Mouse (Mus musculus) brain, adult 2 months (tissue): ENCODE measurements around the gene Cd33.

ENCODE experiments used
- DNase-seq: peaks from one replicate; pipeline ENCODE4 v3.0.0; 2011; ENCODE audit warnings: low read depth, low spot score

Gene Cd33

DNA sequence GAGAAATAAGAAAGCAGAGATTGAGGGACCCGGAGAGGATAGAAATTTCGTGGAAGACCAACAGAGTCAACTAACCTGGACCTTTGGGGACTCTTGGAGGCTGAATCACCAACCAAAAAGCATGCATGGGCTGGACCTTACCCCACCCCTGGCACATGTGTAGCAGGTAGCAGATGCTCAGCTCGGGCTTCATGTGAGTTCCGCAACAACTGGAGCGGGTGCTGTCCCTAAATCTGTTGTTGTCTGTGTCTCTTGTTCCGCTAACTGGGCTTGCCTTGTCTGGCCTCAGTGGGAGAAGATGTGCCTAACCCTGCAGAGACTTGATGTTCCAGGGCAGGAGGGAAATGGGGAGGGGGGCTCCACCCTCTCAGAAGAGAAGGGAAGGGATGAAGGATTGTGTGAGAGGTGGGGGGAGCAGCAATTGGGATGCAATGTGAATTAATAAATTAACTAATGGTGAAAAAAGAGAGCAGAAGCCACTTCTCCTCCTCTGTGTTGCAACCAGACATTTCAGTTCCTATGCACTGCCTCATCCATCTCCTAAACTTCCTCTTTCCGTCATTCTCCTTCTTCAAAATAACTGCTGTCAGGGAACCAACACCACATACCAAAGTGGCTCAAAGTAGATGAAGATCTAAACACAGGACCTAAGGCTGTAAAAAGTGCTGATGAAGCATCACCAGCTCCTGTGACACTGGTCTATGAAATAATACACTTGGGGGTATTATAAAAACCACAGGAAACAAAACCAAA is at the start of gene Cd33:
Cd33 (minus strand) TSS at position 204 of the 753 bp plus-strand sequence.
- peak; percentile 20 for DNase-seq

DNA sequence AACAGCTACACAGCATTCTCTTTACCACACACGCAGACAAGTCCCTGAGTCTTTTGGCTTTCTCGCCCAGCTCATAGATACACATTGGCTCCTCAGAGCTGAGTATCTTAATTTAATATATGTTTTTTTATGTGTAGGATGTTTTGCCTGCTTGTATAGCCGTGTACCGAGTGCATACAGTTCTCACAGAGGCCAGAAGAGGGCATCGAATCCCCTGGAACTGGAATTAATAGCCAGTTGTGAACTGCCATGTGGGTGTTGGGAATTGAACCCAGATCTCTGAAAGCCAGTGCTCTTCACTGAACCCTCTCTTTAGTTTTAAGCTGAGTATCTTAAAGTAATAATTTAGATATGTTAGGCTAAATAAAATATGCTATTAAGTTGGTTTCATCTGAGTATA is 40.6 kb upstream of the Cd33 start:
- no peak for DNase-seq

DNA sequence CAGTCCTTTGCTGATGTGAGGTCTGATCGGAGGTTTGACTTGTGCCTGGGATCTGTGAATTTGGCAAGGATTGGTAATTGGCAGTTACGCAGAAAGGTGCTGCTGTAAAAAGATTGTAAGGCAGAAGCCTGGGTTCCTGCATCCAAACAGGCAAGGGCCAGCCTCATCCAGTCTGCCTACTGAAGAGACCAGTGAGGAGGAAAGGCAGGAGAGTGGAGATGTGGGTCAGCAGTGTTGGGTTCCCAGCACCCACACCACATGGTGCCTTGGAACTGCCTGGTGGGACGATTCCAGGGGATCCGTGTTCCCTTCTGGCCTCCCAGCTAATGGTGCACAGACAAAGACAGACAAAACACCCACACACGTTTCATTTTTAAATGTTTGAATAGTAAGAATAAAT is 36.3 kb upstream of the Cd33 start:
- peak; percentile 59 for DNase-seq

DNA sequence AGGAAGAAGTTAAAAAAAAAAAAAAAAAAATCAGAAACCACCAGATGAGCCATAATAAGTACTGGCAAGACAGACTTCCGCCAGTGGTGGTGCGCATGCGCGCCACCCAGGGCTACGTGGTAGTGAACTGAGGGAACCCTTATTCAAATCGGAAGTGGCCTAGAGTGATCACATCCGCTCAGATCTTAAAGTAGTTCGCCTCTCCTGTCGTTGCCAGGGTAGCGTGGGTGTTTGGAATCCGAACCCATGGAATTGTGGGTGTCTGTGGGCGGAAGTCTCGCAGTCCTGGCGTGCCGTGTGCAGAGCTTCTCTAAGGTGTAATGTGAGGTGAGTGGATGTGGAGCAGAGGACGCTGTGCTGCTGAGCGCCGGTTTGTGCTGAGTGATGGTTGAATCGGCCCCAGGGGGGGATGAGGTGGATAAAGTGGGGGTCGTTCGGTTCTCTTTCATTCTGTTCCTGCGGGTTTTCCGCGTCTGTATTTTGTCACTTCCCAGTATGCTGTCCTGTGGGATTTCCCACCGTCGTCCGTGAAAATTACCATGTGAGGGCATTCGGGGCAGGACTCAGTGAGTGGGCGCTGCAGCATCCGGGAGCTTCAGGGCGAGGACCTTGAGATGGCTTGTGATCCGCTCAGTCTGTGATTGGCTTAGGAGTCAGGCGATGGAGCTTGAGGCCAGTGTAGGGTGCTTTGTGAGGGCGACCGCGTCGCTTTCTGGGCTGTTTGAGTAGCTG is 35.4 kb upstream of the Cd33 start, which contains the start of gene Zfp719:
Zfp719 (plus strand) TSS at position 171 of the 732 bp plus-strand sequence.
- DNase-seq, result peak; percentile 100

DNA sequence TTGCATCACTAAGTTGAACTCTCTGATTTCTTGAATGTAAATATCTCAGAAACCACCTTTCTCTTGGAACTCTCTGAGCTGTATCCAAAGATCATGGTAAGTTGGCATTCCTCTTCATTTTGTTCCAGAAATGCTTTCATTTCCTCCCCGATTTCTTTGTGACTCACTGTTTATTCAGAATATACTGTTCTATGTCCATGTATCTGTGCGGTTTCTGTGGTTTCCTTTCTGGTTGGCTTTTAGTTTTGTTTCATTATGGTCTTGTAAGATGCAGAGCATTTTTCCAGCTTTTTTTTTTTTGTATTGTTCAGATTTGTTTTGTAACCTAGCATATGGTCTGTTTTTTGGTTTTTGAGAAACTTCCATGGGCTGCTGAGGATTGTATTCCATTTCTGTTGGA is 27.0 kb upstream of the Cd33 start:
- no peak for DNase-seq

DNA sequence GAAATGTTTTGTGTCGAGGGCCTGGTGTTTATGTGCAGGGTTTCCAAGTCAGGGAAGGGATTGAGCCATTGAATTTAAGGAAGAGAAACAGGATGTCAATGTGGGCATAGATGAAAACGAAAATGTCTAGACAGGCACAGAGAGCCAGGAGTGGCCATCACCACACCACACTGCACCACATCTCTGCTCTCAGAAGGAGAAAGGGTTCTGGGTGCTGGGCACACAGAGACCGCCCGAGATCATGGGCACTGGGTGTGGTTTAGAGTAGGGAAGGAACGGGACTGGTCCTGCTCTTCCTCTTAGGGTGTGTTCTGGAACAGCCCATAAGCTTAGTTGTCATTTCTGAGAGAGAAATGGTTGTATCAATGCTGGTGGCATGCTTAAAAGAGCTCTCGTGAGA is 19.1 kb upstream of the Cd33 start:
- DNase-seq, result no peak

DNA sequence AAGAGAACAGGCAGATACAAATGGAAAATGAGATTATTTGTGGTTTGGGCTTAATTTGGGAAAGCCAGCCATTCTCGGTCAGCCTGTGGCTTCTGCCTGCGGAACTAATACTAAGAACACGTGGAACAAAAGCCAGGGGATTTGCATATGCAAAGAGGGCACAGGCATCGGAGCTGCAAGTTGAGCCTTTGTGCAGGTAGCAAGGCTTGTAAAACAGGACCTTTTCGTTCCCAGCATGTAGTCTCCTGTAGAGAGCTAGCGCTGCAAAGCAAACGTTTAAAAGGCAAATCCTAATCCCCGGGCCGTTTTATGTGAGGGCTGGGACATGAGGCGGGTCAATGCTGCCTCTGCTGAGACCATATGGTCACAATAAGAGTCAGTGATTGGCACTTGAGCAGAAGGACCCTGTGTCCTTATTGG is 18.4 kb upstream of the Cd33 start:
- peak; percentile 59 for DNase-seq

DNA sequence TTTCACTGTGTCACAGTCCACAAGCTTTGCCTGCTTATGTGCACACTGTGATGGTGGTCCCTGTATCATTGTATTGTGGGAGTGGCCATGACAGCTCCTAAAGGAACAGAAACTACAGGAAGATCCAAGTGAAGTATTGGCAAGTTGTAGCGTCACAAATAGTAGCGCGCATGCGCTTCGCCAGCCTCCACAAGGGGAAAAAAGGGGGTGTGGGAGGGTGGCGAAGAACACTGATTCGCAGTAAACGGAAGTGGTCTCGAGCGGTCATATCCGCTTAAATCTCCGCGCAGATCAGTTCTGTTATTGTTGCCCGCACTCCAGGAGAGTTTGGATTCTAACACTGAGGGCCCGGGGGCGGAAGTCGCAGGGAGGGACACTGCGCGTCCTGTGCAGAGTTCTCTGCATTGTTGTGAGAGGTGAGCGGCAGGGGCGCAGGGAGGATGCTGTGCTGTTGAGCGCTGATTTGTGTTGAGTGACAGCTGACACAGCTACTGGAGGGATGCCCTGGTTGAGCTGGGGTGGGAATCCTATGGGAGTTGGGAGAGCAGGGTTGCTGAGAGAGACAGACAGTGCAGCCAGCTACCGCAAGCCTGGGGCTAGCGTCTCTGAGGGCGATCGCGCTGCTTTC is 17.9 kb upstream of the Cd33 start, which contains the start of gene Zfp658:
Zfp658 (plus strand) TSS at position 251 of the 628 bp plus-strand sequence.
- peak; percentile 96 for DNase-seq

DNA sequence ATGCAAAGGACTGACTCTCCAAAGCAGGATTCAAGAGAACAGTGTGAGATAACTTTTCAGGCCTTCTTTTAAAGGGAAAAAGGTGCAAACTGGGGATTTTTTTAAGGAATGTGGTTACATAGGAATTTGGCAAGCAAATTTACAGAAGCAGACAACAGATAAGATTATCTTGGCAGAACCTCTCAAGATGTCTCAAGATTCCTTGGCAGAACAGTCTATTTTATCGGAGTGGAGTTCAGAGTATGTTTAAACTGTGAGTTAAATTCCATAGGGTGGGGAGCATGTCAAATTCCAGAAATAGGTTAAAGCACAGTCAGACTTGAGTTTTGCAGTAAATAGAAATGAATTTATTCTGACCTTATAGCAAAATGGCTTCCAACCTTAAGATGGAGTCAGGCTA is 12.7 kb upstream of the Cd33 start:
- peak; percentile 37 for DNase-seq

DNA sequence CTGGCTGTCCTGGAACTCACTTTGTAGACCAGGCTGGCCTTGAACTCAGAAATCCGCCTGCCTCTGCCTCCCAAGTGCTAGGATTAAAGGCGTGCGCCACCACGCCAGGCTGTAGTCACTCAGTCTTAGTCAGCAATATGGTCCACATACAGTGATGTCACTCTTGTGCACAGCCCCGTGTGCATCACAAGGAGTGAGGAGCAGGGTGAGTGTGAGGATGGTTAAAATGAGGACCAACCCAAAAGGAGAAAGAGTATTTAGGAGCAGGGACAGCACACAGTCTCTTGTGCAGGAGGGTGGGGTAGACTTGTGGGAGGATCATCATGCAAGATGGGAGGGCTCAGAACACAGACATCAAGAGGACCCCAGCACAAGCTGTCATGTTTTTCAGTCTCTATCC is 11.1 kb upstream of the Cd33 start:
- DNase-seq, result no peak

DNA sequence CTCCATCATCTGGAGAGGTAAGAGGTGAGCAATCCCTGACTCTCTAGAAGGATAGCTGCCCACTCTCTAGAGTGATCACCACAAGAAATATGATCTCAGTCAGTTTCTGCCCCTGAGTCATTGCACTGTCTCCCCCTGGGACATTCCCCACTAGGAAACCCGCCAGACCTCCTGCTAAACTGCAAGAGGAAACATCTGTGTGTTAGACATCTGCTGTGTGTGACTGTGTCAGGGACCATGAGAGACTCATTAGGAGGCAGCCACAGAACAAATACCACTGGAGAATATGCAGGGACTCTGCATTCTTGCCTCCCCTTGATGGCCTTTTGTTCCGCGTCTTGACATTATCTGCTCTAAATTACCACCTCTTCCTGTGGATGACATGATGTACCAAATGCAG is 10.3 kb upstream of the Cd33 start:
- no peak for DNase-seq

DNA sequence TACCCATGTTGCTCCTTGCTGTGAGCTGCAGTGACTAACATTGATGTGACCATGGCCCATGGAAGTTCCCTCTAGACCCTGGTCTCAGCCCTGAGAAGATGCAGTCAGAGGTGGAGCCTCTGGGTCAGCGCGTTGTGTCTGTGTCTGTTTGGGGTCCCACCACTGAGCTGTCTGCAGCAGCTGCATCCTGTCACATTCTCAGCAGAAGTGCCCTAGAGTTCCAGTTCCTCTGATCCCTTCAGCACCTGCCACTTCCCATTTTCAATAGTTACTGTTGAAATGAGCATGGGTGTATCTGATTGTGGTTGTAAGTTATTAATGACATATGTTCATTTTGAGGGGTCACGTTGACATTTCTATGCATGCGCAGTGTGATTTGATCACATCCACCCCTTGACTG is 8.9 kb upstream of the Cd33 start:
- peak; percentile 47 for DNase-seq

DNA sequence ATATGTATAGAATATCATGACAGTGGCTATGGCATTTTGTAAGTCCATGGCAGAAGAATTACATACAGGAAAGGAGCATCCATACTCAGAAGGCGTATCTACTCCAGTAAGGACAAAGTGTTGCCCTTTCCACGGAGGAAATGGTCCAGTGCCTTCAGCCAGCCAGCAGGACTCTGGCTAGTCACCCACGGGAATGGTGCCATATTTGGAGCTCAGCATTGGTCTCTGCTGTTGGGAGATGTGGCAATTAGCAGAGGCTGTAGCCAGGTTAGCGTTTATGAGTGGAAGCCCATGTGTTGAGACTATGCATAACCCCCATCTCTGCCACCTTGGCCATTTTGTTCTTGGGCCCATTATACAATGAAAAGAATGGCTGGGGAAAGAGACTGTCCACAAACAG is 4.0 kb upstream of the Cd33 start:
- DNase-seq, result peak; percentile 77

DNA sequence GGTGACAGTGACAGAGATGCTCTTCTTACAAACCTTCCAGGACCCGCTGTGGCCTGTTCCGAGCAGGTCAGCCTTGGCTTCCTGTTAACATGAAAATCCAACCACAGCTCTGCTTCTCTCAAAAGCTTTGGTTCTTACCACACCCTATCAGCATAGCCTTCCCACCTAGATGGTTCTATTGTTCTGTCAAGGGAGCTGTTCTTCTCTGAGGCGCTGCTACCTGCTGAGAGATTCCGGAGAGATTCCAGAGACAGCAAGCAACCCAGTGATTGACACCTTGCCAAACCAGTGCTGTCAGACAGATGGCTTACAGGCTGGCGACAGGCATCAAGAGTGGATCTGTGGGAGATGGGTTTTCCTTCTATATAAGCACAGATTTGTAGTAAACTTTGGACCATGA is 3.4 kb upstream of the Cd33 start:
- peak; percentile 90 for DNase-seq

DNA sequence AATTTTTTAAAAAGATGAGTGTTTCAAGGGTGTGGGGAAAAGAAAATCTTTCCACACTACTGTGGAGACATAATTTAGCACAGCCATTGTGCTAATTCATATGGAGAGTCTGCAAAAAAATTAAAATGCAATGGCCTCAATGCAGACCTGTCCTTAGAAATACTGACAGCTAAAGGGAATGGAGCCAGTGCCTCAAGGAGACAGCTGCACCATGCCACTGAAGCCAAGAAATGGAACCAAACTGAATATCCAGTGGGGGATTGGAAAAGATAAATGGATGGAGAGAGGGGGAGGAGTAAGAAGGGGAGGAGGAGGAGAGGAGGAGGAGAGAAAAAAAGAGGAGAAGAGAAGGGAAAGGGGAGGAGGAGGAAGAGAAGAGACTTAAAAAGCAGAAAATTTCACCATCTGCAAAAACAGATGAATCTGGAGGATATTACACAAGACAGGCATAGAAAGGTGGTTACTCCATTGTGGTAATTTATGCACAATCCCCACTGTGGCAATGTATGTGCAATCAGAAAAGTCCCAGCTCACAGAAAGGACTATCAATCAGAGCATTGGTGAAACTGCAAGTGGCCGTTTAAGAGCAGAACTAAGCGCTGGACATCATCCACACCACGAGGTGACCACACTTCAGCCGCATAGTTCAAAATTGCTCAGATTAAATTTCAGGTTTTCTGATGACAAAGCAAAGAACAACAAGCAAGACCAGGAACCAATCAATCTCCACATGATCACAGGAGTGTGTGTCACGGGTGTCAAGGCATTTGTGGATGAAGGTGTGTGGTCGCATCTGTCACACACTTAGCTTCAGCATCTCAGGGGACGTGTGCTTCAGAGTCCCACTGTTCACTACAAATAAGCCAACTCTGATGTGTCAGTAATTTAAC is 1.7 kb upstream of the Cd33 start:
- no peak for DNase-seq

DNA sequence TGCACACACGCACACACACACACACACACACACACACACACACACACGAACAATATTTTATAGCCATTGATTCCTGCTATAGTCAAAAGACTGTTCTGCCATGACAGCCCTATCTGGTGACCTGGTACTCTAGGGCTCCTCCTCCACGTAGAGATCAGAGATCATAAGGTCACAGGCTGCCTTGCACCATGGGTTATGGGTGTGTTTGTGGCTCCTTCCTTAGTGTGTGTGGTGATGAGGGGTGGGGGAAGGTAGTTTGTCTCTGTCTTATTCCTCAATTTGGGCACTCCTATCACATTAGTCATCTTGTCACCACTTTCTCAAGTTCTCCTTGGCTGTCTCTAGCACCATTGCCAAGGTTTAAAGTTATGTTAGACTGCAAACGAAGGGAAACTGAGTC is 5.7 kb downstream of the Cd33 start:
- no peak for DNase-seq

DNA sequence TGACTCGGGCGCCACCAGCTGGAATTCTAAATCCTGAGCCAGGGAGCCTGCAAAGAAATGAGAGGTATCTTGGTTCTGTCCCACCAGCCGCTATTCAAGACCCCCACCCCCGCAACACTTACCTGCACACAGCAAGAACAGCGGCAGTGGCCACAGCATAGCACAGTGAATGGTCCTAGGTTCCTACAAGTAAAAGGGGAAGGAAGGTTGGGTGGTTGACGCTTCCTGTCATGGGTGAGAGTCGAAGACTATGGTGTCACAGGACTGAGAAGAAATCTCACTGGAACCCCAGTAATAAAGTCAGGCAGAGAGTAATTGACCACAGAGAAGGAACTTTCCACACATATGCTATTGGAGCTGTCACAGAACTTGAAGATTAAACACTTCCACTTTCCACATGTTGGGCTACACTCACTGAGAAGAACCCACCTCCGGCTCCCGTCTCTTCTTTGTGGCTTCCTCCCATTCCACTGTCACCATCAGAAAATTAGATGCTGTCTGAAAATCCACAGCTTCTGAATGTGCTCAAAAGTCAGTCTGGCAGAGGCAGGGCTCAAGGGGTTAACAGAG is 11.2 kb downstream of the Cd33 start:
- DNase-seq, result peak; percentile 31

DNA sequence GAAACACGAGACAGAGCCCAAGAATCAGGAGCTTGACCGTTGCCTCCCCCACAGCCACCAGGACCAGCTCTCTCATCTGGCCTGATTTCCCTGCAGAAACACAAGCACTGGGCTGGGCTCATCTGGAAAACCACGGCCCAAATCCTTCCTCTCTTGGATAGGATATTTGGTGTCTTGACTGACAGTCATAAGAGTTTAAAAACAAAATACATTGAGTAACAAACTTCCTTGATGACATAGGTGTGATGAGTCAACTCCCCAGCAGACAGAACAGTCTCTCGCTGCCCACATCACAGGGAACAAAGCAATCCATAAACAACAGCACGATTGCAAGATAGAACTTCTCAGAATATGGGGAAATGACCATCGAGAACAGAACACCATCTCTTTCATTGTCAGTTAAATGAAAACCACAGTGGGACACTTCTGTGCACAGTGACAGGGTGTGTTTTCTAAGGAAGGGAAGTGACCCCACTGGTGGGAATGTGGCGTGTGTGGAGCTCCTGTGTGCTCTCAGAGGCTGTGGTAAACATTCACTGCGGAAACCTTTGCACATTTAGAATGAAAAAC is 13.9 kb downstream of the Cd33 start:
- no peak for DNase-seq

DNA sequence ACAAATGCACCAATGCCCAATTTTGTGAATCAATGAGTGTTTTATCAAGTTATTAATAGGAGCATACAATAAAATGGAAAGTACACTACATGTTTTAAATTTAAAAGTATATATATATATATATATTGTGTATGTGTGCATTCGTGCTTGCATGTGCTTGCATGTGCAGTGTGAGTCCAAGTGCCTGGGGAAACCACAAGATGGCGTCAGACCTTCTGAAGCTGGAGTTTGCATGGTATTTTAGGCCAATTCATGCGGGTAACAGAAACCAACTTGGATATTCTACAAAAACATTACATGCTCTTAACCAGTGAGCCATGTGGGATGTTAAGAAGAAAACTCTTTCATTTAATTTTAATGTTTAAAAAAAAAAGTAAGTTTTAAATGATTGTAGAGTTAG is 18.9 kb downstream of the Cd33 start:
- DNase-seq, result peak; percentile 20

DNA sequence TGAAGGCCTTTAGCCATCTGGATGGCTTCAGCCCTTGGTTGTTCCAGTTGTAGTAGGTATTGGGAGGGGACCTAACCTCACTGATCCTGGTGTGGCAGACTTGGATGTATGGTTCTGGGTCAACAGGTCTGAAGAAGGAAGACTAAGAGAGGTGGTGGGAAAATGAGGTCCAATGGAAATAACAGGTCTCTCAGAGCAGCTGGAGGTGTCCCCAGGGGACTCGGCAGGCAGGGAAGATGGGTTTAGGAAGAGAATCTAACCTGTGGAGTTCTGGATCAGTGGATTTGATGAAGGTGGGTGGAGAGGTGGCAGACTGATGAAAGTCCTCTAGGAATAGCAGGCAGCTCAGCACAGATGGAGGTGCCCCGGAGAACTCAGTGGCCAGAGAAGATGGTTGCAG is 21.5 kb downstream of the Cd33 start:
- DNase-seq, result no peak

DNA sequence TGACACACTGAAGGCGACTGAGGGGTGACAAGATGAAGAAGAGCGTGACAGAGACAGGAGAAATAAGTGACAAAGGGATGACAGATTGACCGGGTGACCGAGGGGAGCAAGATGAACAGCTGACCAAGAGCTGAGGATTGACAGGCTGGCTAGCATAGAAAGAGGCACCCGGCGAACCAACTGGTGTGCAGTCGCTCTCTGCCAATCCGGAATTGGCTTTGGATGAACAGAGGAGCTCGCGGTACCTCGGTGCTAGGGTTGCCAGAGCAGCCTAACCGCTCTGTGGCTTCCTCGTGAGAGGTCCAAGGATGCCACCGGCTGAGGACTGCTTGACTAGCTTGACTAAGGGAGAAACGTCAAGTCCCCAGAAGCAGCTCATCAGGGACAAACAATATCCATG is 25.9 kb downstream of the Cd33 start:
- DNase-seq, result peak; percentile 71
